Mouse (Mus musculus) left cerebral cortex, adult 8-10 months (tissue): ENCODE results near the gene Dedd2. TPM values are rescaled to one million over a fixed set of nuclear protein-coding genes. Genes with fewer than 3 reads are reported as not detected.

Experiments
- DNase-seq, 2 experiments: peaks; one replicate each; pipeline ENCODE4 v3.0.0; 2022; ENCODE audit warnings: low spot score in 2 of 2
- total RNA-seq, 4 experiments: library from RNA; stranded (reverse); gene quantifications; 2 replicates each; pipeline ENCODE4 v1.2.4; 2022

Gene Dedd2
- total RNA-seq, 4 experiments from 2014 or later = 21.2 to 24.5 (median 22.2) TPM

GRCm38 (mm10) chr7:25246759-25247137 lies 26.3 kb upstream of the Dedd2 start:
- DNase-seq = no peak

GRCm38 (mm10) chr7:25246079-25246758 lies 25.8 kb upstream of the Dedd2 start:
- peak in 1 of 2 experiments; percentile 56 for DNase-seq

- DNase-seq = no peak
These were observed 24.4 kb upstream of the Dedd2 start for GRCm38 (mm10) chr7:25244562-25245369.

GRCm38 (mm10) chr7:25243361-25243760 lies 22.9 kb upstream of the Dedd2 start:
- DNase-seq = no peak

GRCm38 (mm10) chr7:25241062-25241461 lies 20.6 kb upstream of the Dedd2 start:
- DNase-seq = peak; percentile 62 to 85

DNA sequence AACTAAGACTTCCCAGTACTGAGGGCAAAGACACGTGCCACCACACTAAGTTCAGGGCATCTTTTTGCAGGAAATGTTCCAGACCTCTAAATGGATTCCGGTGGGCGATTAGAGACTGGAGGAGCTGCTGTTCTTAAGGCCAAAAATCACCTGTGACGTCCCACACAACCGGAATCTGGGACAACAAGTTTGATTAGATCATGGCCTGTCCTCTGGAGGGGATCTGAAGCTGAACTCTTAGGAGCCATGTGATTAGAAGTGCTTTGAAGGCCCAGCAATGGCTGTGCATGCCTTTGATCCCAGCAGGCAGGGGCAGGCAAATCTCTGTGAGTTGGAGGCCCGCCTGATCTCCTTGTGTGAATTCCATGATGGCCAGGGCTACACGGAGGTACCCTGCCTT lies 20.2 kb upstream of the Dedd2 start:
- no peak for DNase-seq

GRCm38 (mm10) chr7:25238829-25239623 lies 18.6 kb upstream of the Dedd2 start:
- peak; percentile 71 to 86 for DNase-seq

GRCm38 (mm10) chr7:25238015-25238706 lies 17.7 kb upstream of the Dedd2 start:
- peak; percentile 93 to 96 for DNase-seq

GRCm38 (mm10) chr7:25237249-25238014 lies 17.0 kb upstream of the Dedd2 start, which contains the start of gene Gsk3a:
Gsk3a (minus strand) TSS chr7:25237851.
- DNase-seq = peak in 1 of 2 experiments; percentile 97

- DNase-seq = no peak
These were observed 15.1 kb upstream of the Dedd2 start for GRCm38 (mm10) chr7:25235526-25235925.

DNA sequence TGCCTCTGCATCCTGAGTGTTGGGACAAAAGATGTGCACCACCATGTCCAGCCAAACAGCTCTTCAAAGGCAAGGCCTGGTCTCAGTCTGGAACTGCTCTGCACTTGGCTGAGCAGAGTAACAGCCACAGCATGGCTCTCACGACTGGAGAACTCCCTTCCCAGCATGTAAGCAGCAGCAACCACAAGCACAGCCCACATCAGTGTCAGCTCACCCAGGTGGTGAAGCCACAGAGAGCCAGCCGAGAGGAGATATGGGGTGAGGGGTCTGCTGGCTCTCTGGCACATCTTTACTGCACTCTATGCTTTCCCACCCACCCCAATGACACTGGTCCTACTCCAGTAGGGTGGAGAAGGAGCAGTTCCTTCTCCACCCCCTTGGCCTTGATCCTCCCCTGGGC lies 12.6 kb upstream of the Dedd2 start:
- no peak for DNase-seq

- no peak for DNase-seq
These were observed 11.8 kb upstream of the Dedd2 start for GRCm38 (mm10) chr7:25232101-25232648.

- DNase-seq = no peak
These were observed 10.4 kb upstream of the Dedd2 start for GRCm38 (mm10) chr7:25230690-25231285.

DNA sequence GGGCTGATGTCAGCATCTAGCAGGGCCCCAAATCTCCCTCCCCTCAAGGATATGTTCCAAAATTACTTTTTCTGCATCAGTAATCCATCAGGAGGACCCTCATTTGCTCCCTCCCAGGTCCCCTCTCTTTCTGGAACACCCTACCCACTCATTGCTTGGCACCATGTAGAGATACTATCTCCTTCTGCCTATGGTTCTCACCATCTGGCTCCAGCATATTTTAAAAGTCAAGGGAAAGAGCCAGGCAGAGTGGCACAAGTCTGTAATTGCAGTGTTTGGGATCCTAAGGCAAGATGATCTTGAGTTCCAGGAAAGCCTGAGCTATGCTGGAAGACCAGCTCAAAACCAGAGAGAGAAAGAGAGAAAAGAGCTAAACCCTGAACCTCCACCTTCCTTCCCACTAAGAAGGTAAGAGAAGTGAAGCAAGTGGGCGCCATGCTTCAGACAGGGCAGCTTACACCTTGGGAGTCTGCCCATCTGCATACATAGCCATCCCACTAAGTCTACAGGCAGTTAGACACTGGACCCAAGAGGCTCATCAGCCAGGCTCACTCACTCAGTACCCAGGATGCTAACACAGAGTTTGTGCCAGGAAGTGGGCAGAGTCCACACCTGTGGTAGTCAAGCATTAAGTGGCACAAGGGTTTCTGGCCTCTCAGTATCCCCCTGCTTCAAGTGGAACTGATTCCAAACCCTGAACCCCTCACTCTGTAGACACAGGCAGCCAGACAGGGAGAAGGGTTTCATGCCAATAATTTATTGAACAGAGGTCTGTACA lies 7.3 kb upstream of the Dedd2 start:
- no peak for DNase-seq

GRCm38 (mm10) chr7:25222275-25222967 lies 2.0 kb upstream of the Dedd2 start:
- no peak for DNase-seq

DNA sequence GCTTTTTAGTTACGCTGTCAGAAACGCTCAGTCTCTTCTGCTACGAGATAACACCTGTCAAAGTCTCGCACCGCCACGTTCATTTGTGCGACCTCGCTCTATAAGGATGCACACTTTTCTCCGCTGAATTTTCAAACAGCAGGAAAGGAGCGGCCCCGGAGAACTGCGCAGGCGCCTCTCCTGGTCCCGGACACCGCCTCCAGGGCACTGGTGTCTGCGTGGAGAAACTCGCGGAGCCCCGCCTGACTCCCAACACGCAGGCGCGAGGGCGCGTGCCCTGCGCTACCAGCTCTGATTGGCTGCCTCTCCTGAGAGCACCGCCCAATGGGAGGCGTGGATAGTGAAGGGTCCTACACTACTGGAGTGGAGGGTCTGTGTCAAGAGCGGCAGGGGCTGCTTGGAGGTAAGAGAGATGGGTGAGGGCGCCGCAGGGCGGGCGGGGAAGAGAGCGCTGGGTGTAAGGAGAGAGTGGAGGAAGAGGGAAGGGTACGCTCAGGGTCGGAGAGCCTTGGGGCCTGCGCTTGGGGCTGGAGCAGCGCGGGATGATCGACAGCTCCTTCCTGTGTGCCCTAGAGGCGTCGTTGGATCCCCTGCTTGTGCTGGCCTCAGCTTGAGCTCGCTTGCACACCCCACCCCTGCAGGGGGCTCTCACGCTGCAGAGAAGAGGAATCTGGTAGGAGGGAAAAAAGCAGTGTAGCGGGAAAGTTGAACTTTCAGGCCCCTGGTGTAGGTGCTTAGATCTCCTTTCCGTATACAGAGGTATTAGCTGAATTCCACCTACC lies 878 bp upstream of the Dedd2 start, which contains the start of gene Zfp526:
Gene Zfp526, plus strand, starts transcription at position 324 of the 782 bp plus-strand sequence.
- DNase-seq = peak; percentile 89 to 97

- DNase-seq = peak; percentile 88 to 94
These were observed 509 bp downstream of the Dedd2 start for GRCm38 (mm10) chr7:25219756-25220456.
